Mouse (Mus musculus) forebrain, embryonic 10.5 days (tissue): Measurements from ENCODE around the gene Ntf5. TPM values are rescaled to one million over a fixed set of nuclear protein-coding genes. Genes with fewer than 3 reads are reported as not detected.
A peak's percentile ranks its signal among the peaks of the same experiment; 100 is the strongest.
"Not testable (repeated sequence)": the region's sequence is repeated elsewhere in the genome, so short reads cannot be mapped to it uniquely, and the experiment has no call there.

Experiments used
- DNase-seq: peaks from one replicate; pipeline ENCODE4 v3.0.0-alpha.2; 2017; ENCODE audit warnings: low spot score; ENCODE audit errors: extremely low spot score
- H3K27ac ChIP-seq: fragments of 300-500 bp; sonication (generic); 2 replicates; pipeline ENCODE4 v1.5.1; 2016; ENCODE audit warnings: mild to moderate bottlenecking
- H3K27me3 ChIP-seq: fragments of 300-500 bp; sonication (generic); 2 replicates; pipeline ENCODE4 v1.6.1; 2016; ENCODE audit warnings: mild to moderate bottlenecking; ENCODE audit not compliant: poor library complexity, severe bottlenecking
- H3K36me3 ChIP-seq: fragments of 300-500 bp; sonication (generic); replicated peaks from 2 replicates; pipeline ENCODE4 v1.6.1; 2016; ENCODE audit warnings: mild to moderate bottlenecking, moderate library complexity
- H3K4me1 ChIP-seq: fragments of 300-500 bp; sonication (generic); 2 replicates; pipeline ENCODE4 v1.6.1; 2016
- H3K4me3 ChIP-seq: fragments of 300-500 bp; sonication (generic); 2 replicates; pipeline ENCODE4 v1.5.1; 2016; ENCODE audit warnings: mild to moderate bottlenecking, moderate library complexity
- H3K9me3 ChIP-seq: fragments of 300-500 bp; sonication (generic); 2 replicates; pipeline ENCODE4 v1.6.1; 2016; ENCODE audit warnings: mild to moderate bottlenecking, moderate library complexity
- WGBS: fragments of 180-500 bp; shearing (Covaris S2); methylation state at CpG from one replicate; pipeline ENCODE4 v1.1.7; 2016; 5-methylcytosine and 5-hydroxymethylcytosine counted together
- microRNA-seq: library from miRNA; unstranded; fragments of <30 nt; microRNA quantifications from one replicate; pipeline ENCODE4, GENCODE M21; 2017
- polyA plus RNA-seq: library from polyadenylated mRNA; unstranded; fragments of >200 nt; fragmentation: Nextera tagmentation; extraction: Ambion mirVana; gene quantifications from 2 replicates; pipeline ENCODE4 v1.2.1, GENCODE M21; 2016

Ntf5 gene
- polyA plus RNA-seq, 1 experiment from 2014 or later, result 0.87 TPM

GRCm38 (mm10) chr7:45462868-45463267, 49.4 kb downstream of the Ntf5 start:
- WGBS, result 78% methylated on average over 4 of the region's 4 CpGs
- not testable (repeated sequence) for H3K27me3 ChIP-seq, H3K9me3 ChIP-seq, H3K27ac ChIP-seq, H3K4me3 ChIP-seq, DNase-seq
- Histone ChIP-seq H3K36me3 (peaks cover 66% of the 10 kb centered on the region), H3K4me1 (peaks cover 56% of the 10 kb centered on the region)

DNA sequence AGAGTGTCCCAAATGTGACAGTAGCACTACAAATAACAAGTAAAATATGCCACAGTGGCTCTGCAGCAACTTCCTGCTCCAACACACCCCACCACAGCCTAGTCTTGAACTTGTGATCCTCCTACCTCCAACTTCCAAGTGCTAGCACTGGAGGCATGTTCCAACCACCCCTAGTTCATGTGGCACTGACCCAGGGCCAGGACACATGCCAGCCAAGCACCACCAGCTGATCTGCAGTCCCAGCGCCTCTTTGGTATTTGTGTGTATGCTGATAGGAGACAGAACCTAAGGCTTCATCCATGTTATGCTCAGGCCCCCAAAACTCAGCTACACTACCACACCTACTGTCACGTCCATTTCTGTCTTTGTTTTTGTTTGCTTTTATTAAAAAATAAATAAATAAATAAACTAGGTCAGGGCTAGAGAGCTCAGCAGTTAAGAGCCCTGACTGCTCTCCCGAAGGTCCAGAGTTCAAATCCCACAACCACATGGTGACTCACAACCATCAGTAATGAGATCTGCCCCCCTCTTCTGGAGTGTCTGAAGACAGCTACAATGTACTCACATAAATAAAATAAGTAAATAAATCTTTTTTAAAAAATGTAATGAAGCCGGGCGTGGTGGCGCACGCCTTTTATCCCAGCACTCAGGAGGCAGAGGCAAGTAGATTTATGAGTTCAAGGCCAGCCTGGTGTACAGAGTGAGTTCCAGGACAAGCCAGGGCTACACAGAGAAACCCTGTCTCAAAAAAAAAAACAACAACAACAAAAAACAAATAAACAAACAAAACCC, 50.7 kb downstream of the Ntf5 start:
- Histone ChIP-seq H3K27ac (no peak overlapping the region), H3K27me3 (no peaks in the 10 kb centered on the region), H3K4me3 (no peak overlapping the region), H3K4me1 (peaks cover 47% of the 10 kb centered on the region), H3K9me3 (no peaks in the 10 kb centered on the region), H3K36me3 (peaks cover 57% of the 10 kb centered on the region)
- no peak for DNase-seq
- 94% methylated on average over 7 of the region's 7 CpGs for WGBS

- Histone ChIP-seq H3K4me3 (peak overlapping the region; percentile 96), H3K27me3 (no peaks in the 10 kb centered on the region), H3K27ac (no peak overlapping the region), H3K4me1 (peaks cover 44% of the 10 kb centered on the region), H3K36me3 (peaks cover 57% of the 10 kb centered on the region), H3K9me3 (no peaks in the 10 kb centered on the region)
- WGBS, result 96% methylated on average over 12 of the region's 12 CpGs
- no peak for DNase-seq
These were observed 51.6 kb downstream of the Ntf5 start for GRCm38 (mm10) chr7:45465112-45465511.

- peak overlapping the region; percentile 94 for H3K27ac ChIP-seq
- WGBS, result 81% methylated on average over 9 of the region's 9 CpGs
- H3K9me3 ChIP-seq, result no peaks in the 10 kb centered on the region
- H3K4me1 ChIP-seq, result peaks cover 39% of the 10 kb centered on the region
- no peak for DNase-seq
- H3K36me3 ChIP-seq, result peaks cover 54% of the 10 kb centered on the region
- peak overlapping the region; percentile 96 for H3K4me3 ChIP-seq
- no peaks in the 10 kb centered on the region for H3K27me3 ChIP-seq
These were observed 52.1 kb downstream of the Ntf5 start for GRCm38 (mm10) chr7:45465549-45465948.

- WGBS, result under 1% methylated on average over 57 of the region's 58 CpGs
- Histone ChIP-seq H3K4me3 (peak within 1 kb of the TSS; percentile 96), H3K9me3 (no peaks in the 10 kb centered on the region), H3K27me3 (no peaks in the 10 kb centered on the region), H3K27ac (peak within 1 kb of the TSS; percentile 94), H3K4me1 (peaks cover 30% of the 10 kb centered on the region), H3K36me3 (peaks cover 44% of the 10 kb centered on the region)
- DNase-seq, result peak; percentile 95
These were observed 53.0 kb downstream of the Ntf5 start, which contains the start of gene Bax for GRCm38 (mm10) chr7:45466283-45467089. Gene Bax, minus strand, starts transcription at chr7:45466898.

Small RNA genes lying within 50 kb of the gene (microRNA-seq; reads per million reads assigned to microRNA genes)
- gene Gm22133, result not detected

Other genes starting within 250 kb of the Ntf5 start
- gene Slc17a7, start 249.7 kb upstream of the Ntf5 start, polyA plus RNA-seq, result 0.95 and 1.2 TPM in 2 replicates
- 0.15 TPM in 1 of 2 replicates, not detected in the other for gene Gfy, start 234.1 kb upstream of the Ntf5 start, polyA plus RNA-seq
- 0.33 TPM in 1 of 2 replicates, not detected in the other for gene Pth2, start 232.7 kb upstream of the Ntf5 start, polyA plus RNA-seq
- gene Ccdc155, start 208.8 kb upstream of the Ntf5 start, polyA plus RNA-seq, result 0.57 and 0.66 TPM in 2 replicates
- gene Dkkl1, start 201.5 kb upstream of the Ntf5 start, polyA plus RNA-seq, result 1.0 TPM in 2 replicates
- 337 and 380 TPM in 2 replicates for gene Tead2, start 197.9 kb upstream of the Ntf5 start, polyA plus RNA-seq
- 1.1 TPM in 2 replicates for gene Cd37, start 174.6 kb upstream of the Ntf5 start, polyA plus RNA-seq
- gene Slc6a16, start 172.6 kb upstream of the Ntf5 start, polyA plus RNA-seq, result not detected in 2 replicates
- not detected in 2 replicates for gene Slc6a21, start 136.2 kb upstream of the Ntf5 start, polyA plus RNA-seq
- gene Trpm4, start 79.9 kb upstream of the Ntf5 start, polyA plus RNA-seq, result 8.3 and 8.9 TPM in 2 replicates
- gene Hrc, start 78.4 kb upstream of the Ntf5 start, polyA plus RNA-seq, result 0.31 and 0.42 TPM in 2 replicates
- 6.0 and 8.9 TPM in 2 replicates for gene Ppfia3, start 46.7 kb upstream of the Ntf5 start, polyA plus RNA-seq
- 0.47 and 0.81 TPM in 2 replicates for gene Lin7b, start 43.1 kb upstream of the Ntf5 start, polyA plus RNA-seq
- 295 TPM in 2 replicates for gene Snrnp70, start 18.0 kb upstream of the Ntf5 start, polyA plus RNA-seq
- not detected in 2 replicates for gene Kcna7, start 8.0 kb upstream of the Ntf5 start, polyA plus RNA-seq
- not detected in 2 replicates for gene Lhb, start 7.1 kb downstream of the Ntf5 start, polyA plus RNA-seq
- 39.0 and 41.6 TPM in 2 replicates for gene Gys1, start 21.1 kb downstream of the Ntf5 start, polyA plus RNA-seq
- gene Ruvbl2, start 24.4 kb downstream of the Ntf5 start, polyA plus RNA-seq, result 235 and 237 TPM in 2 replicates
- 5,105 and 5,277 TPM in 2 replicates for gene Ftl1, start 46.2 kb downstream of the Ntf5 start, polyA plus RNA-seq
- 247 and 254 TPM in 2 replicates for gene Bax, start 53.2 kb downstream of the Ntf5 start, polyA plus RNA-seq
- gene Tulp2, start 68.2 kb downstream of the Ntf5 start, polyA plus RNA-seq, result 0.12 and 0.20 TPM in 2 replicates
- not detected in 2 replicates for gene Gm45808, start 73.1 kb downstream of the Ntf5 start, polyA plus RNA-seq
- gene Dhdh, start 75.1 kb downstream of the Ntf5 start, polyA plus RNA-seq, result 6.4 and 7.2 TPM in 2 replicates
- gene Nucb1, start 96.7 kb downstream of the Ntf5 start, polyA plus RNA-seq, result 99.3 and 106 TPM in 2 replicates
- gene Ppp1r15a, start 112.6 kb downstream of the Ntf5 start, polyA plus RNA-seq, result 16.4 and 17.7 TPM in 2 replicates
- gene Plekha4, start 112.6 kb downstream of the Ntf5 start, polyA plus RNA-seq, result 1.1 and 1.2 TPM in 2 replicates
- gene Hsd17b14, start 141.2 kb downstream of the Ntf5 start, polyA plus RNA-seq, result 0.39 and 0.63 TPM in 2 replicates
- gene Bcat2, start 156.5 kb downstream of the Ntf5 start, polyA plus RNA-seq, result 38.2 and 39.1 TPM in 2 replicates
- gene Fgf21, start 201.8 kb downstream of the Ntf5 start, polyA plus RNA-seq, result not detected in 2 replicates
- gene Fut1, start 203.6 kb downstream of the Ntf5 start, polyA plus RNA-seq, result 0.07 TPM in 1 of 2 replicates, not detected in the other
- 0.25 TPM in 1 of 2 replicates, not detected in the other for gene Izumo1, start 208.1 kb downstream of the Ntf5 start, polyA plus RNA-seq
- 4.5 and 4.7 TPM in 2 replicates for gene Rasip1, start 213.8 kb downstream of the Ntf5 start, polyA plus RNA-seq
- gene Mamstr, start 226.3 kb downstream of the Ntf5 start, polyA plus RNA-seq, result 1.7 and 3.1 TPM in 2 replicates